Mouse (Mus musculus): Measurements from ENCODE around the gene Kcne2. TPM values are rescaled to one million over a fixed set of nuclear protein-coding genes. Genes with fewer than 3 reads are reported as not detected.

Kcne2 gene
- total RNA-seq (2021), result not detected in 2 replicates
- long read RNA-seq, experiment 1, result 0 reads
- long read RNA-seq, experiment 2, result 0 reads

- no peak for DNase-seq
Observed at GRCm38 (mm10) chr16:92292101-92292500, at the start of gene Kcne2. Gene Kcne2 (plus strand): TSS chr16:92292389.

DNA sequence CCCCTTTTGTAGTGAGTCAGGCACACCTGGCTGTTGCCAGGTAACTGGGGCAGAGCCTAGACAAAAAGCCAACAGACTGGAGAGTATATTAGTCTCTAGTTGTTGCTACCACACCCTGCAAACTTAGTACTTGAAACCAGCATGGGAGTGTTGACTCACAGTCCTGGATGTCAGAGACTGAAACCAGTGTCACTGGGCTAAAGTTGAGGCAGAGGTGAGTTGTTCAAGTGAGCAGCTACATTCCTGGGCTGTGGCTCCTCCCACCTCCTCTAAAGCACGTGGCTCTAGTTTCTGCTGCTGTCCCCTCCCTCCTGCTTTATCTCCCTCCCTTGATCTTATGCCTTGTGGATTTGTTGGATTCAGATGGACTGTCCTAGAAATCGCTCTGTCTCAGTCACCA is 46.3 kb upstream of the Kcne2 start:
- DNase-seq, result no peak

GRCm38 (mm10) chr16:92246974-92247373 is 45.2 kb upstream of the Kcne2 start:
- no peak for DNase-seq

- no peak for DNase-seq
Observed at GRCm38 (mm10) chr16:92247700-92248099, 44.5 kb upstream of the Kcne2 start.

DNA sequence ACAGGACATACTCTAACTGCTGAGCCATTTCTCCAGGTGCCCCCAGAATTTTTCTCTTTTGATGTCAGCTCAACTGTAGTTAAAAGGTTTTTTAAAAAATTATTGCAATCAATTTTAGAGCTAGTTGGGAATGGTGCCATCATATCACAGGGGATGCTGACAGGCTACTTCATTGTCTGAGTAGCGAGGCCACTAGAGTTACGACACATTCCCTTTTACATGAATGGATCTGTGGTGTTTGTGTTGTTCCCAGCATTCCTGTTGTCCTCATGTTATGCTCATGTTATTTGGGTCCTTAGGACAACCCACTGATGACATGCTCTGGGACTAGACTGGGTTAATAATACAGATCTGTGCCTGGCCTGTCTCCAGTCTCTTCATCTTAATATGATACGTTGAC is 42.5 kb upstream of the Kcne2 start:
- DNase-seq, result no peak

DNA sequence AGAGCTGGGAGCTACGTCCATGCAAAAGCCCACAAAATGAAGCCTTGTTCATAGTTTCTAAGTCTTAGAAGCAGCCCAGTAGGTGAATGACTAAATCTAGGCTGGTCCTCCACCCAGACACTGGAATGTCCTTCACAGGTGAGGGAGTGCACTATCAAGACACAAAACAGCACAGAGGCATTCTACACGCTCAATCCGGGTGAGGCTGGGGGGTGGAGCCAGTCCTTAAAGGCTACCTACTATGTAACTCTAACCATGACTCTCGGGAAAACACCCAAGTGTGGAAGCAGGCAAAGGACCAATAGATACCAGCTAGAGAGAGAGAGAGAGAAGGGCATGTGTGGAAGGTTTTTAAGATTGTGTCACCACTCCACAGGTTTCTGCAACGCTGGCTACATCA is 41.7 kb upstream of the Kcne2 start:
- no peak for DNase-seq

DNA sequence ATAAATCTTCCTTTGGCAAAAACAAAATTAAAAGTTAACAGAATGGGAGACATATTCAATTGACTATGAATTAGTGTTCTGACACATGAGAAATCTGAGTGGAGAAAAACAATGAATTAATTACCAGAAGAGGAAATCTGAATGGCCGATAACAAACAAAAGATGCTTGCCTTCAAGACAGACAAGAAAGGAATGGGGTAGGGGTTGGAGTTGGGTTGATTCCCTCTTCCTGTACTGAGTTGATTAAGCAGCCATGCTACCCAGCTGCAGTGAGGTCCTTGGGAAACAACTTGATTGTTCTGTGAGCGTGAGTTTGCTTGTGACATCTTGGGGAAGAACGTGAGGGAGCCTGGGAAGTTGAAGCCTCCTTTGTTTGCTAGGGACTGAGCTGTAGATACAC is 37.9 kb upstream of the Kcne2 start:
- no peak for DNase-seq

DNA sequence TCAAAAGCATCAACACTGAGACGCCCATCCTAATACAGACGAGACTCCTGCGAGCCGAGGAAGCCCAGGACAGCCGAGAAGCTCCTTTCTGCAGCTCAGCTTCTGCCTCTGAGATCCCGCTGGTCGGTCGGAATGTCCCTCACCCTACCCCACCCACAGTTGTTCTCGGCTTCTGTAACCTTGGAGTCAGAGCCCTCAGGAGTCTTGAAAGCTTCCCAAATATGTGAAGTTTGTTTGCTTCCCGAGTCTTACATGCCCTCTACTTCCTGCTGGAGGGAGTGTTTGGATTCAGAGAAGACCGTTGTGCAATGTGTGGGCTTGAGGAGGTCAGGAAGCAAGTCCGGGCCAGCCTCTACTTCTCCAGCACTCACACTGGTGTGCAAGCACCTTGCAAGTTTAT is 24.3 kb upstream of the Kcne2 start:
- no peak for DNase-seq

DNA sequence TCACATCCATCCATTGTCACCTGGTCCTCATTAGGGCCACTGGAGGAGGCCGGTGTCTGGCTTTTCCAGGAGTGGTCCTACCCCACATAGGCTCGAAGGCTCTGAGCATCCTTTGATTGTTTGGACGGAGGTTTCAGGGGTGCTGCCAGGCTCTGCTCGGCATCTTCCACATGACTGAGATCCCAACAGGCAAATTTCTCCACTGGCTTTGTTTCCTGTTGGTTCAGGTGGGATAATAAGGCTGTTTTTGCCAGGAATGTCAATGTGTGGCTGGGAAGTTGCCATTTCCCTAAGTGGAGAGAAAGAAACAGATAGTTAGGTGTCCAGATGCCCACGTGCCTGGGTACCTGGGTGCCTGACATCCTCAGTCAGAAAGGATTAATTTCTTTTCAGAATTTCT is 17.7 kb upstream of the Kcne2 start:
- no peak for DNase-seq

- DNase-seq, result peak; percentile 77
Observed at GRCm38 (mm10) chr16:92275526-92275925, 16.7 kb upstream of the Kcne2 start.

DNA sequence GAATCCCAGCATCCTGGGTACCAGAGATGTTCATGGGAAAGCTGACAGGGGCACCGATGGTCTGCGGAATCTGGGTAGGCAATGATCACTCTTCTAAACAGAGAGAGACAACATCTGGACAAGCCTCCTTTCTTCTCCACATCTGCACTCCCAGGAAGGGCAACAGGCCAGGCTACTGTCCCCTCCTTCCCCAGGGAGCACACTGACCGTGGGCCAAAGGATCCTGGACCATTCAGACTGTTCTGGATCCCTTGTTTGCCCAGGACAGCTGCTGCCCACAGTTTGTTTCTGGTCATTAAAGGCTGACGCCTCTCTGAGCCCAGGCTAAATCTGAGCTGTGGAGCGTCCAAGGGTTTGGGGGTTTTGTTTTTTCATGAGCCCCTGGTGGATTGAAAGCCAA is 9.5 kb upstream of the Kcne2 start:
- no peak for DNase-seq

DNA sequence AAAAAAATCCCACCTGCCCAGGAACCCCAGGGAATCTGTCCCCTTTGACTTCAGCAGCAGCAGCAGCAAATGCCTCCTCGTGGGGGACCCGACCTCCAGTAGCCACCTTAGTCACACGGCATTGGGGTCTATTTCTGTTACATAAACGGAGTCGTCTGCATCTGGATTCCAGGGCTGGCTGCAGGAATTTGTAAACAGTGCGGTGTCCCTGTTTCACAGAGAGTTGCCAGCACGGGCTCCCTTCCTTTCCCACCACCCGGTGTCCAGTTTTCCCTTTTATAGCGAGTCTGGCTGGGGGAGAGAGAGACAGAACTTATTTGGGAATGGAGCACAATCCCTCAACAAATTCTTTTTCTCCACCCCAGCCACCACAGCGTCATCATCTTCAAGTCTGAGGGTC is 7.1 kb upstream of the Kcne2 start:
- DNase-seq, result no peak

DNA sequence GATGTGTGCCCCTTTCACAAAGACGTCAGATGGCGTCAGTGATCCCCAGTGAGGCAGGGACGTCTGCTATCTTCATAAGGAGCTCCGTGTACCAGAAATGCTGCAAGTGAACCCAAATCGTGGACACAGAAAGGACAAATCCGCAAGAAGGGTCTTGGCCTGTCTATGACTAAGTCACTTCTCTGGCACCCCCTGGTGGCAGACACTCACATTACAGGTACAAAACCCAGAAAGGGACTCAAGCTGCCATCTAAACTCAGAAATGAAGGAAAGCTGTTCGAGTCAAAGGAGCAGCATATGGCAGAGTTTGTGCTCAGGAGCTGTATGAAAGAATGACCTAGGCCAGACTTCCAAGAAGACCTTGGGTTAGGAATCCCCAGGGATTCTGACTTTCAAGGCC is 5.6 kb upstream of the Kcne2 start:
- DNase-seq, result peak; percentile 91

DNA sequence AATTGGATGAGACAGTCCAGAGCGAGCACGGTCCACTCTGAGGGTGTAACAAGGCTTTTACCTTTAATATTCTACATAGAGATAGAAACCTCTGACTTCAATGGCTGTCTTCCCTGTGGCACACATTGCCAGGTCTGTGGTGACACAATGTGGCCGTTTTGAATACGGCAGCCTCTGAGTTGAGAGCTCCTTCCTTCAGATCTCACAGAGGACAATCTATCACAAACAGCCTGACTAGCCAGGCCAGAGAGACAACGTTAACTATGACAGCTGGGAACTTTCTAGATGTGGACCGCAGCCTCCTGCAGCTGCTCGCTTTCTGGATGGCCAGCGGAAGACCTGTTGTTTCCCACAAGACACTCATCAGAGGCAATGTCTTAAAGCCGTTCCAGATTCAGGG is 3.4 kb upstream of the Kcne2 start:
- DNase-seq, result peak; percentile 64

DNA sequence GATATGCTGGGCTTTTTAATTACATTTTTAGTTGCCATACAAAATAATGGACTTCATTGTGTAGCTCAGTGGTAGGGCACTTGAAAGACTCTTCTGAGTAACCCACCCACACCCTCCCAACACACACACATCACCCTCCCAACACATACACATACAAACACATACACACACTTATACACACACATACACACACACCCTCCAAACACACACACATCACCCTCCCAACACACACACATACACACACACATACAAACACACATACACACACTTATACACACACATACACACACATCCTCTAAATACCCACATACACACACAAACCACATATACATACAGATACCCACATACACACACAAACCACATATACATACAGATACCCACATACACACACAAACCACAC is 2.1 kb upstream of the Kcne2 start:
- no peak for DNase-seq

- no peak for DNase-seq
Observed at GRCm38 (mm10) chr16:92294267-92294970, 2.2 kb downstream of the Kcne2 start.

DNA sequence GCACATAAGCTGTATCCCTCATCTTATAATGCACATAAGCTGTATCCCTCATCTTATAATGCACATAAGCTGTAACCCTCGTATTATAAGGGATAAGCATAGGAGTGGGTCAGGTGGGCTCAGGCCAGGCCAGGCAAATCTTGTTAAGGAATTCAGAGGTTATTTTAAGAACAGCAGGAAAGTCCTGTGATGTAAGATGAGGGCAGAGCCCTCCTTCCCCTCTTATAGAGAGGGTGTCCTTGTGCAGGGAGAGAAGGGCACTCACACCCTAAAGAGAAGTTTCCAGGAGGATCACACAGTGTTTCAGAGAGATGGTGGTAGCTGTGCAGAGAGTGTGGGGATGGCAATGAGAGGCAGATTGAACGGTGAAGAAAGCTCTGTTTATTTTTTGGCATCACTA is 3.1 kb downstream of the Kcne2 start:
- DNase-seq, result no peak

GRCm38 (mm10) chr16:92300649-92301411 is 8.6 kb downstream of the Kcne2 start, which contains the start of gene Smim11:
Gene Smim11 (plus strand): TSS chr16:92301286.
- peak; percentile 96 for DNase-seq

DNA sequence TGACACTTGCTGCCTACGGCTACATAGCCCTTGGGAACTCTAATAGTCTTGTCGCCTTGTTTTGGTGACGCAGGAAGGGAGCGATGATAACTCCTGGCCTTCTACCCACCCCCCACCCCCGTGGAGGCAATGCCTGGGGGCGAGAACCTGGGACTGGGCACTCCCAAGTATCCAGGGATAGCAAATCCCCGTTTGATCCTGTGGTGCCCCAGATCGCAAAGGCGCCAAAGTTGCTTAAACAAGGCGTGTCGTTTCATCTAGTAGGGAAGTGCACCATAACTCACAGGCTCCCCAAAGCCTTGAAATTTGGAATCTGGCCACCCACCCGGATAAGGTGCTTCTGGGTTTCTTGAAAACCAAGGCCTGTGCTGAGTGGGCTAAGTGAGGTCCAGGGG is 9.2 kb downstream of the Kcne2 start:
- peak; percentile 56 for DNase-seq

GRCm38 (mm10) chr16:92301989-92302388 is 9.8 kb downstream of the Kcne2 start:
- DNase-seq, result no peak

GRCm38 (mm10) chr16:92302506-92302905 is 10.3 kb downstream of the Kcne2 start:
- DNase-seq, result no peak

- DNase-seq, result no peak
Observed at GRCm38 (mm10) chr16:92305519-92305918, 13.3 kb downstream of the Kcne2 start.

DNA sequence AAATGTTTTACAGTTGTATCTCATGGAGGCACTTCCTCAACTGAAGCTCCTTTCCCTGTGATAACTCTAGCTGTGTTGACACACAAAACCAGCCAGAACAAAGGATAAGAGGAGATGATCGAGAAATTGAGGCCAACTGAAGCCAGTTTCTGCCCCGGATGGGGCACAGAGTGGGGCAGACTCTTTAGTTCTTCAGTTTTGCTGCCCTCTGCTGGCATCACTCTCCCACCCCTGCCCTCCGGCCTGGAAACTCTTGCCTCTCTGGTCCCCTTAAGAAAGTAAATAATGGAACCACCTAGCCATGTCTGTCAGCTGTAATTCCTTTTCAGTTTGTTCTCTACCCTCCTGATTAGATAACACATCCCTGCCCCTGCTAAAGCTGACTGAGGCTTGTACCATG is 15.8 kb downstream of the Kcne2 start:
- DNase-seq, result no peak

DNA sequence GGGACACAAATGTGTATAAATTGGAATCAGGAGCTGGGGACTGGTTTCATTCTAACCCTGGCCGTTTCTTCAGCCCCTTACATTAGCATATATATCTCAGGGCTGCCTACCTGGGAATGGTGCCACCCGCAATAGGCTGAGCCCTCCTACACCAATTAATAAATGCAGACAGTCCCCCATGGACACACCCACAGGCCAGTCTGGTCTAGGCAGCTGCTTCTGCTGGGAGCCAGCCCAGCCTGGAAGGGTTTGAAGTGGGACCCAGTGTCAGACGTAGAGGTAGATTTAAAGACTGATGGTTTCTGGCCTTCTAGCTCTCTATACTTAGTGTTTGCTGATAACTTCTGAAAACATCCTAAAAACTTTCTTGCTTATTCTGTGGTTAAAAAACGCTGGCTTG is 16.9 kb downstream of the Kcne2 start:
- no peak for DNase-seq
